Mouse (Mus musculus): Measurements from ENCODE around the gene Gins2. TPM values are rescaled to one million over a fixed set of nuclear protein-coding genes. Genes with fewer than 3 reads are reported as not detected.
A peak's percentile ranks its signal among the peaks of the same experiment; 100 is the strongest.

Gene Gins2
- total and polyA plus RNA-seq, 3 experiments, result 11.3 to 83.4 (median 43.9) TPM

- Histone ChIP-seq H3K4me1 (ENCODE audit: insufficient read depth, low read depth, low read length) (peaks cover 88% of the 10 kb centered on the region), H3K4me3 (ENCODE audit: low read depth, low read length) (peak overlapping the region; percentile 42; the same call in 1 of the 2 replicates), H3K9me3 (replicated peaks) (no peaks in the 10 kb centered on the region), H3K27me3 (ENCODE audit: insufficient read depth, low read length) (peaks cover 72% of the 10 kb centered on the region), H3K36me3 (replicated peaks) (peaks cover 25% of the 10 kb centered on the region)
- ATAC-seq (ENCODE audit: extremely low read depth, insufficient number of reproducible peaks, low FRiP score, poor library complexity, severe bottlenecking) (no peak), DNase-seq (ENCODE audit: low spot score) (peak; percentile 67)
- TF ChIP-seq GATA2 (IDR thresholded peaks at IDR 0.05; ENCODE audit: borderline replicate concordance, low read depth, low read length) (no peak), CTCF (IDR thresholded peaks at IDR 0.05; ENCODE audit: low read depth, low read length) (no peak), TAL1 (conservative IDR thresholded peaks at IDR 0.05; ENCODE audit: low read depth, low read length) (no peak), POLR2AphosphoS5 (IDR thresholded peaks at IDR 0.05; ENCODE audit: insufficient replicate concordance, low read depth, low read length) (no peak), GATA1 (IDR thresholded peaks at IDR 0.05; ENCODE audit: borderline replicate concordance, low read length) (no peak)
These were observed 56.4 kb downstream of the Gins2 start for GRCm38 (mm10) chr8:120532517-120533215.

- Histone ChIP-seq H3K4me1 (ENCODE audit: insufficient read depth, low read depth, low read length) (peaks cover 89% of the 10 kb centered on the region), H3K4me3 (ENCODE audit: low read depth, low read length) (no peak overlapping the region; the same call in 1 of the 2 replicates), H3K27me3 (ENCODE audit: insufficient read depth, low read length) (peaks cover 69% of the 10 kb centered on the region), H3K9me3 (replicated peaks) (no peaks in the 10 kb centered on the region), H3K36me3 (replicated peaks) (peaks cover 29% of the 10 kb centered on the region)
- no peak for TF ChIP-seq POLR2AphosphoS5 (IDR thresholded peaks at IDR 0.05; ENCODE audit: insufficient replicate concordance, low read depth, low read length)
- no peak for TF ChIP-seq TAL1 (conservative IDR thresholded peaks at IDR 0.05; ENCODE audit: low read depth, low read length)
- TF ChIP-seq CTCF (IDR thresholded peaks at IDR 0.05; ENCODE audit: low read depth, low read length), result no peak
- TF ChIP-seq GATA2 (IDR thresholded peaks at IDR 0.05; ENCODE audit: borderline replicate concordance, low read depth, low read length), result no peak
- TF ChIP-seq GATA1 (IDR thresholded peaks at IDR 0.05; ENCODE audit: borderline replicate concordance, low read length), result no peak
- DNase-seq (ENCODE audit: low spot score) (no peak), ATAC-seq (ENCODE audit: extremely low read depth, insufficient number of reproducible peaks, low FRiP score, poor library complexity, severe bottlenecking) (no peak)
These were observed 57.2 kb downstream of the Gins2 start for GRCm38 (mm10) chr8:120531775-120532516.

GRCm38 (mm10) chr8:120530954-120531656 lies 58.0 kb downstream of the Gins2 start:
- peaks cover 33% of the 10 kb centered on the region for H3K36me3 ChIP-seq (replicated peaks)
- DNase-seq (ENCODE audit: low spot score), result no peak
- ATAC-seq (ENCODE audit: extremely low read depth, insufficient number of reproducible peaks, low FRiP score, poor library complexity, severe bottlenecking), result no peak
- peaks cover 61% of the 10 kb centered on the region for H3K27me3 ChIP-seq (ENCODE audit: insufficient read depth, low read length)
- peaks cover 87% of the 10 kb centered on the region for H3K4me1 ChIP-seq (ENCODE audit: insufficient read depth, low read depth, low read length)
- no peak overlapping the region for H3K4me3 ChIP-seq (ENCODE audit: low read depth, low read length)
- no peaks in the 10 kb centered on the region for H3K9me3 ChIP-seq (replicated peaks)
- TF ChIP-seq GATA1 (IDR thresholded peaks at IDR 0.05; ENCODE audit: borderline replicate concordance, low read length), result no peak
- TF ChIP-seq TAL1 (conservative IDR thresholded peaks at IDR 0.05; ENCODE audit: low read depth, low read length), result no peak
- no peak for TF ChIP-seq GATA2 (IDR thresholded peaks at IDR 0.05; ENCODE audit: borderline replicate concordance, low read depth, low read length)
- no peak for TF ChIP-seq CTCF (IDR thresholded peaks at IDR 0.05; ENCODE audit: low read depth, low read length)
- TF ChIP-seq POLR2AphosphoS5 (IDR thresholded peaks at IDR 0.05; ENCODE audit: insufficient replicate concordance, low read depth, low read length), result no peak

GRCm38 (mm10) chr8:120529226-120529625 lies 59.9 kb downstream of the Gins2 start:
- ATAC-seq (ENCODE audit: extremely low read depth, insufficient number of reproducible peaks, low FRiP score, poor library complexity, severe bottlenecking) (peak; percentile 32; the same call in 1 of the 2 replicates), DNase-seq (ENCODE audit: low spot score) (no peak)
- peaks cover 87% of the 10 kb centered on the region for H3K4me1 ChIP-seq (ENCODE audit: insufficient read depth, low read depth, low read length)
- peaks cover 33% of the 10 kb centered on the region for H3K36me3 ChIP-seq (replicated peaks)
- H3K4me3 ChIP-seq (ENCODE audit: low read depth, low read length), result no peak overlapping the region; the same call in 1 of the 2 replicates
- TF ChIP-seq TAL1 (conservative IDR thresholded peaks at IDR 0.05; ENCODE audit: low read depth, low read length) (no peak), POLR2AphosphoS5 (IDR thresholded peaks at IDR 0.05; ENCODE audit: insufficient replicate concordance, low read depth, low read length) (no peak), GATA1 (IDR thresholded peaks at IDR 0.05; ENCODE audit: borderline replicate concordance, low read length) (no peak), CTCF (IDR thresholded peaks at IDR 0.05; ENCODE audit: low read depth, low read length) (no peak), GATA2 (IDR thresholded peaks at IDR 0.05; ENCODE audit: borderline replicate concordance, low read depth, low read length) (no peak)
- no peaks in the 10 kb centered on the region for H3K9me3 ChIP-seq (replicated peaks)
- peaks cover 52% of the 10 kb centered on the region for H3K27me3 ChIP-seq (ENCODE audit: insufficient read depth, low read length)

Other genes with a start within 250 kb of the Gins2 start
- gene 1190005I06Rik, start 58.3 kb upstream of the Gins2 start, total RNA-seq (2014; fragmentation: Nextera tagmentation), result not detected in 2 replicates
- 0.71 TPM in 1 of 2 replicates, not detected in the other for gene 1190005I06Rik, start 58.3 kb upstream of the Gins2 start, total RNA-seq (2017)
- 0.10 and 0.26 TPM in 2 replicates for gene 1190005I06Rik, start 58.3 kb upstream of the Gins2 start, polyA plus RNA-seq (2012)
- not detected in 2 replicates for gene Gm27021, start 78.8 kb upstream of the Gins2 start, total RNA-seq (2014; fragmentation: Nextera tagmentation)
- not detected in 2 replicates for gene Gm27021, start 78.8 kb upstream of the Gins2 start, total RNA-seq (2017)
- gene Gm27021, start 78.8 kb upstream of the Gins2 start, polyA plus RNA-seq (2012), result 0.77 and 1.2 TPM in 2 replicates
- 248 and 277 TPM in 2 replicates for gene Cox4i1, start 78.9 kb upstream of the Gins2 start, total RNA-seq (2014; fragmentation: Nextera tagmentation)
- 542 and 638 TPM in 2 replicates for gene Cox4i1, start 78.9 kb upstream of the Gins2 start, total RNA-seq (2017)
- 180 and 328 TPM in 2 replicates for gene Cox4i1, start 78.9 kb upstream of the Gins2 start, polyA plus RNA-seq (2012)
- 12.3 and 18.7 TPM in 2 replicates for gene Emc8, start 79.3 kb upstream of the Gins2 start, total RNA-seq (2014; fragmentation: Nextera tagmentation)
- gene Emc8, start 79.3 kb upstream of the Gins2 start, total RNA-seq (2017), result 40.9 and 41.6 TPM in 2 replicates
- gene Emc8, start 79.3 kb upstream of the Gins2 start, polyA plus RNA-seq (2012), result 89.7 and 117 TPM in 2 replicates
- gene Irf8, start 147.1 kb upstream of the Gins2 start, total RNA-seq (2014; fragmentation: Nextera tagmentation), result not detected in 2 replicates
- 0.05 TPM in 1 of 2 replicates, not detected in the other for gene Irf8, start 147.1 kb upstream of the Gins2 start, total RNA-seq (2017)
- 0.07 TPM in 2 replicates for gene Irf8, start 147.1 kb upstream of the Gins2 start, polyA plus RNA-seq (2012)